Mouse (Mus musculus): Measurements from ENCODE around the gene Zbtb7a. TPM values are rescaled to one million over a fixed set of nuclear protein-coding genes. Genes with fewer than 3 reads are reported as not detected.

Gene Zbtb7a
- 25.5 and 30.1 TPM in 2 replicates for polyA plus RNA-seq (2015; fragmentation: Nextera tagmentation; extraction: Ambion mirVana)

GRCm38 (mm10) chr10:81134966-81135681 is at the start of gene Zbtb7a:
Gene Zbtb7a (plus strand): TSS chr10:81135220.
- 4% methylated on average over 40 of the region's 41 CpGs for whole genome bisulfite sequencing
- Histone ChIP-seq H3K27me3 (ENCODE audit: control insufficient read depth, insufficient read depth, low read length) (no peaks in the 10 kb centered on the region; the same call in 1 of the 2 replicates), H3K4me1 (ENCODE audit: control insufficient read depth, insufficient read depth, low read length) (peaks cover 33% of the 10 kb centered on the region), H3K27ac (ENCODE audit: low read length) (peak within 1 kb of the TSS; percentile 97), H3K9ac (ENCODE audit: low read length) (peak within 1 kb of the TSS; percentile 89), H3K4me3 (ENCODE audit: low read length) (peak within 1 kb of the TSS; percentile 82), H3K4me2 (ENCODE audit: low read depth, low read length) (peak within 1 kb of the TSS; percentile 87), H3K36me3 (ENCODE audit: control insufficient read depth, insufficient read depth) (no peaks in the 10 kb centered on the region), H3K9me3 (replicated peaks; ENCODE audit: control insufficient read depth, low read length) (no peaks in the 10 kb centered on the region)
- no peak for ATAC-seq (replicated peaks; ENCODE audit: extremely low read depth, insufficient read depth, low FRiP score)

- no peaks in the 10 kb centered on the region for H3K4me1 ChIP-seq (ENCODE audit: control insufficient read depth, insufficient read depth, low read length)
- 48% methylated on average over 2 of the region's 2 CpGs for WGBS
- H3K9ac ChIP-seq (ENCODE audit: low read length): no peak overlapping the region
- no peak for ATAC-seq (replicated peaks; ENCODE audit: extremely low read depth, insufficient read depth, low FRiP score)
- H3K4me2 ChIP-seq (ENCODE audit: low read depth, low read length): no peak overlapping the region
- no peaks in the 10 kb centered on the region; the same call in 1 of the 2 replicates for H3K9me3 ChIP-seq (replicated peaks; ENCODE audit: control insufficient read depth, low read length)
- H3K4me3 ChIP-seq (ENCODE audit: low read length): no peak overlapping the region
- no peaks in the 10 kb centered on the region; the same call in 1 of the 2 replicates for H3K36me3 ChIP-seq (ENCODE audit: control insufficient read depth, insufficient read depth)
- H3K27me3 ChIP-seq (ENCODE audit: control insufficient read depth, insufficient read depth, low read length): no peaks in the 10 kb centered on the region
- H3K27ac ChIP-seq (ENCODE audit: low read length): no peak overlapping the region
Measured at GRCm38 (mm10) chr10:81087021-81087420, 48.0 kb upstream of the Zbtb7a start.

- 32% methylated on average over 2 of the region's 2 CpGs for WGBS
- no peak overlapping the region for H3K4me2 ChIP-seq (ENCODE audit: low read depth, low read length)
- no peaks in the 10 kb centered on the region for H3K4me1 ChIP-seq (ENCODE audit: control insufficient read depth, insufficient read depth, low read length)
- ATAC-seq (replicated peaks; ENCODE audit: extremely low read depth, insufficient read depth, low FRiP score): no peak
- no peak overlapping the region for H3K27ac ChIP-seq (ENCODE audit: low read length)
- no peak overlapping the region for H3K4me3 ChIP-seq (ENCODE audit: low read length)
- no peak overlapping the region for H3K9ac ChIP-seq (ENCODE audit: low read length)
- H3K36me3 ChIP-seq (ENCODE audit: control insufficient read depth, insufficient read depth): no peaks in the 10 kb centered on the region
- H3K27me3 ChIP-seq (ENCODE audit: control insufficient read depth, insufficient read depth, low read length): no peaks in the 10 kb centered on the region; the same call in 1 of the 2 replicates
- no peaks in the 10 kb centered on the region; the same call in 1 of the 2 replicates for H3K9me3 ChIP-seq (replicated peaks; ENCODE audit: control insufficient read depth, low read length)
Measured at GRCm38 (mm10) chr10:81089216-81089615, 45.8 kb upstream of the Zbtb7a start.

- Histone ChIP-seq H3K4me3 (ENCODE audit: low read length) (no peak overlapping the region), H3K9me3 (replicated peaks; ENCODE audit: control insufficient read depth, low read length) (no peaks in the 10 kb centered on the region; the same call in 1 of the 2 replicates), H3K36me3 (ENCODE audit: control insufficient read depth, insufficient read depth) (no peaks in the 10 kb centered on the region), H3K9ac (ENCODE audit: low read length) (no peak overlapping the region), H3K27ac (ENCODE audit: low read length) (no peak overlapping the region), H3K4me1 (ENCODE audit: control insufficient read depth, insufficient read depth, low read length) (no peaks in the 10 kb centered on the region), H3K4me2 (ENCODE audit: low read depth, low read length) (no peak overlapping the region), H3K27me3 (ENCODE audit: control insufficient read depth, insufficient read depth, low read length) (no peaks in the 10 kb centered on the region; the same call in 1 of the 2 replicates)
- 71% methylated on average over 7 of the region's 7 CpGs for WGBS
- ATAC-seq (replicated peaks; ENCODE audit: extremely low read depth, insufficient read depth, low FRiP score): no peak
Measured at GRCm38 (mm10) chr10:81090621-81091020, 44.4 kb upstream of the Zbtb7a start.

GRCm38 (mm10) chr10:81092465-81093250 is 42.4 kb upstream of the Zbtb7a start:
- Histone ChIP-seq H3K9ac (ENCODE audit: low read length) (no peak overlapping the region), H3K9me3 (replicated peaks; ENCODE audit: control insufficient read depth, low read length) (peaks cover 4% of the 10 kb centered on the region; the same call in 1 of the 2 replicates), H3K4me3 (ENCODE audit: low read length) (no peak overlapping the region), H3K4me2 (ENCODE audit: low read depth, low read length) (no peak overlapping the region), H3K4me1 (ENCODE audit: control insufficient read depth, insufficient read depth, low read length) (no peaks in the 10 kb centered on the region), H3K27me3 (ENCODE audit: control insufficient read depth, insufficient read depth, low read length) (no peaks in the 10 kb centered on the region; the same call in 1 of the 2 replicates), H3K36me3 (ENCODE audit: control insufficient read depth, insufficient read depth) (no peaks in the 10 kb centered on the region), H3K27ac (ENCODE audit: low read length) (no peak overlapping the region)
- no peak for ATAC-seq (replicated peaks; ENCODE audit: extremely low read depth, insufficient read depth, low FRiP score)
- WGBS: 42% methylated on average over 22 of the region's 22 CpGs

- no peak overlapping the region for H3K9ac ChIP-seq (ENCODE audit: low read length)
- H3K4me1 ChIP-seq (ENCODE audit: control insufficient read depth, insufficient read depth, low read length): no peaks in the 10 kb centered on the region
- WGBS: 54% methylated on average over 9 of the region's 9 CpGs
- H3K4me3 ChIP-seq (ENCODE audit: low read length): no peak overlapping the region
- no peaks in the 10 kb centered on the region for H3K36me3 ChIP-seq (ENCODE audit: control insufficient read depth, insufficient read depth)
- peaks cover 4% of the 10 kb centered on the region; the same call in 1 of the 2 replicates for H3K9me3 ChIP-seq (replicated peaks; ENCODE audit: control insufficient read depth, low read length)
- no peak overlapping the region for H3K27ac ChIP-seq (ENCODE audit: low read length)
- ATAC-seq (replicated peaks; ENCODE audit: extremely low read depth, insufficient read depth, low FRiP score): no peak
- no peak overlapping the region for H3K4me2 ChIP-seq (ENCODE audit: low read depth, low read length)
- H3K27me3 ChIP-seq (ENCODE audit: control insufficient read depth, insufficient read depth, low read length): no peaks in the 10 kb centered on the region; the same call in 1 of the 2 replicates
Measured at GRCm38 (mm10) chr10:81094931-81095678, 39.9 kb upstream of the Zbtb7a start.

- peak within 1 kb of the TSS; percentile 86 for H3K9ac ChIP-seq (ENCODE audit: low read length)
- no peaks in the 10 kb centered on the region for H3K27me3 ChIP-seq (ENCODE audit: control insufficient read depth, insufficient read depth, low read length)
- no peaks in the 10 kb centered on the region for H3K9me3 ChIP-seq (replicated peaks; ENCODE audit: control insufficient read depth, low read length)
- ATAC-seq (replicated peaks; ENCODE audit: extremely low read depth, insufficient read depth, low FRiP score): peak; percentile 95
- peaks cover 14% of the 10 kb centered on the region for H3K4me1 ChIP-seq (ENCODE audit: control insufficient read depth, insufficient read depth, low read length)
- H3K4me2 ChIP-seq (ENCODE audit: low read depth, low read length): peak within 1 kb of the TSS; percentile 90
- peak within 1 kb of the TSS; percentile 75 for H3K4me3 ChIP-seq (ENCODE audit: low read length)
- peaks cover 21% of the 10 kb centered on the region for H3K36me3 ChIP-seq (ENCODE audit: control insufficient read depth, insufficient read depth)
- peak within 1 kb of the TSS; percentile 96 for H3K27ac ChIP-seq (ENCODE audit: low read length)
- under 1% methylated on average over 56 of the region's 56 CpGs for WGBS
Measured at GRCm38 (mm10) chr10:81105565-81106112, 29.4 kb upstream of the Zbtb7a start, which contains the start of gene Map2k2. Gene Map2k2 (plus strand): TSS chr10:81105915.

- under 1% methylated on average over 26 of the region's 35 CpGs for WGBS
- Histone ChIP-seq H3K4me3 (ENCODE audit: low read length) (peak overlapping the region; percentile 75), H3K27ac (ENCODE audit: low read length) (peak overlapping the region; percentile 96), H3K4me1 (ENCODE audit: control insufficient read depth, insufficient read depth, low read length) (peaks cover 14% of the 10 kb centered on the region), H3K9me3 (replicated peaks; ENCODE audit: control insufficient read depth, low read length) (no peaks in the 10 kb centered on the region), H3K36me3 (ENCODE audit: control insufficient read depth, insufficient read depth) (peaks cover 26% of the 10 kb centered on the region), H3K9ac (ENCODE audit: low read length) (peak overlapping the region; percentile 86), H3K4me2 (ENCODE audit: low read depth, low read length) (peak overlapping the region; percentile 90), H3K27me3 (ENCODE audit: control insufficient read depth, insufficient read depth, low read length) (no peaks in the 10 kb centered on the region)
- ATAC-seq (replicated peaks; ENCODE audit: extremely low read depth, insufficient read depth, low FRiP score): peak; percentile 87
Measured at GRCm38 (mm10) chr10:81106113-81106721, 28.8 kb upstream of the Zbtb7a start.
